Mouse (Mus musculus): ENCODE measurements around the gene Asap3.

GRCm38 (mm10) chr4:136164981-136165380 is 41.2 kb upstream of the Asap3 start:
- no peak for TF ChIP-seq CTCF (IDR thresholded peaks at IDR 0.05; ENCODE audit: borderline replicate concordance, insufficient read depth, low read length)
- no peak for TF ChIP-seq POLR2A (IDR thresholded peaks at IDR 0.05; ENCODE audit: low read depth, low read length)

All from embryonic fibroblast, embryonic 13.5 days (primary cell).